Mouse (Mus musculus) forebrain, embryonic 12.5 days (tissue): ENCODE data around the gene Lgals4. TPM values are rescaled to one million over a fixed set of nuclear protein-coding genes. Genes with fewer than 3 reads are reported as not detected.
"Not testable (repeated sequence)": the region's sequence is repeated elsewhere in the genome, so short reads cannot be mapped to it uniquely, and the experiment has no call there.

Source experiments
- ATAC-seq: fragments of 200-750 bp; cut with Nextera tagmentation; 2 replicates; pipeline ENCODE4 v1.8.0; 2017; ENCODE audit warnings: moderate TSS enrichment; ENCODE audit not compliant: low FRiP score
- H3K27ac ChIP-seq: fragments of 300-500 bp; sonication (generic); 2 replicates; pipeline ENCODE4 v1.5.1; 2016; ENCODE audit warnings: mild to moderate bottlenecking
- H3K27me3 ChIP-seq: fragments of 300-500 bp; sonication (generic); 2 replicates; pipeline ENCODE4 v1.6.1; 2016; ENCODE audit warnings: mild to moderate bottlenecking
- H3K36me3 ChIP-seq: fragments of 300-500 bp; sonication (generic); replicated peaks from 2 replicates; pipeline ENCODE4 v1.6.1; 2016; ENCODE audit warnings: mild to moderate bottlenecking
- H3K4me1 ChIP-seq: fragments of 300-500 bp; sonication (generic); 2 replicates; pipeline ENCODE4 v1.6.1; 2016
- H3K4me2 ChIP-seq: fragments of 300-500 bp; sonication (generic); 2 replicates; pipeline ENCODE4 v1.6.1; 2016; ENCODE audit warnings: mild to moderate bottlenecking, moderate library complexity
- H3K4me3 ChIP-seq: fragments of 300-500 bp; sonication (generic); replicated peaks from 2 replicates; pipeline ENCODE4 v1.5.1; 2016; ENCODE audit warnings: mild to moderate bottlenecking
- H3K9ac ChIP-seq: fragments of 300-500 bp; sonication (generic); 2 replicates; pipeline ENCODE4 v1.6.1; 2016; ENCODE audit warnings: mild to moderate bottlenecking
- H3K9me3 ChIP-seq: fragments of 300-500 bp; sonication (generic); 2 replicates; pipeline ENCODE4 v1.6.1; 2016
- WGBS: fragments of 180-500 bp; shearing (Covaris S2); methylation state at CpG from one replicate; pipeline ENCODE4 v1.1.7; 2016; 5-methylcytosine and 5-hydroxymethylcytosine counted together
- polyA plus RNA-seq: library from polyadenylated mRNA; unstranded; fragments of >200 nt; fragmentation: Nextera tagmentation; extraction: Ambion mirVana; gene quantifications from 2 replicates; pipeline ENCODE4 v1.2.1, GENCODE M21; 2016

Gene Lgals4
- polyA plus RNA-seq, 1 experiment from 2014 or later: 1.7 TPM

GRCm38 (mm10) chr7:28879606-28880005 lies 46.0 kb downstream of the Lgals4 start:
- ATAC-seq: no peak
- H3K9me3 ChIP-seq: no peaks in the 10 kb centered on the region
- no peaks in the 10 kb centered on the region for H3K27me3 ChIP-seq
- H3K4me2 ChIP-seq: no peak overlapping the region
- 80% methylated on average over 7 of the region's 7 CpGs for WGBS
- H3K4me3 ChIP-seq: no peak overlapping the region
- no peak overlapping the region for H3K9ac ChIP-seq
- H3K36me3 ChIP-seq: no peaks in the 10 kb centered on the region
- 0 out of 2 replicates have a peak, but pooled peaks cover 4% of the 10 kb centered on the region for H3K4me1 ChIP-seq
- H3K27ac ChIP-seq: no peak overlapping the region

GRCm38 (mm10) chr7:28880554-28880953 lies 46.9 kb downstream of the Lgals4 start:
- H3K4me2 ChIP-seq: no peak overlapping the region
- no peak overlapping the region for H3K9ac ChIP-seq
- WGBS: 82% methylated on average over 10 of the region's 10 CpGs
- no peaks in the 10 kb centered on the region for H3K36me3 ChIP-seq
- H3K4me1 ChIP-seq: 0 out of 2 replicates have a peak, but pooled peaks cover 4% of the 10 kb centered on the region
- no peak overlapping the region for H3K27ac ChIP-seq
- no peak for ATAC-seq
- H3K9me3 ChIP-seq: no peaks in the 10 kb centered on the region
- no peaks in the 10 kb centered on the region for H3K27me3 ChIP-seq
- H3K4me3 ChIP-seq: no peak overlapping the region

- Histone ChIP-seq H3K36me3 (no peaks in the 10 kb centered on the region), H3K27ac (no peak within 1 kb of the TSS), H3K9ac (no peak within 1 kb of the TSS), H3K4me2 (no peak within 1 kb of the TSS), H3K4me3 (no peak within 1 kb of the TSS), H3K9me3 (no peaks in the 10 kb centered on the region), H3K4me1 (0 out of 2 replicates have a peak, but pooled peaks cover 4% of the 10 kb centered on the region), H3K27me3 (peaks cover 2% of the 10 kb centered on the region; the same call in 1 of the 2 replicates)
- WGBS: 39% methylated on average over 13 of the region's 13 CpGs
- no peak for ATAC-seq
Measured at GRCm38 (mm10) chr7:28881199-28881598, 47.5 kb downstream of the Lgals4 start, which contains the start of gene Capn12. Gene Capn12, plus strand, starts transcription at chr7:28881422.

- Histone ChIP-seq H3K9ac (no peak overlapping the region), H3K4me3 (no peak overlapping the region), H3K27ac (no peak overlapping the region), H3K9me3 (no peaks in the 10 kb centered on the region), H3K27me3 (peaks cover 19% of the 10 kb centered on the region), H3K36me3 (no peaks in the 10 kb centered on the region), H3K4me2 (no peak overlapping the region), H3K4me1 (0 out of 2 replicates have a peak, but pooled peaks cover 6% of the 10 kb centered on the region)
- ATAC-seq: no peak
- whole genome bisulfite sequencing: 79% methylated on average over 11 of the region's 11 CpGs
Measured at GRCm38 (mm10) chr7:28883039-28883438, 49.4 kb downstream of the Lgals4 start.

- WGBS: 93% methylated on average over 4 of the region's 4 CpGs
- not testable (repeated sequence) for H3K36me3 ChIP-seq, H3K4me2 ChIP-seq, H3K9me3 ChIP-seq, H3K4me3 ChIP-seq, ATAC-seq, H3K9ac ChIP-seq, H3K27ac ChIP-seq
- Histone ChIP-seq H3K27me3 (peaks cover 26% of the 10 kb centered on the region), H3K4me1 (peaks cover 11% of the 10 kb centered on the region)
Measured at GRCm38 (mm10) chr7:28883704-28884103, 50.0 kb downstream of the Lgals4 start.

- Histone ChIP-seq H3K4me3 (no peak overlapping the region), H3K36me3 (peaks cover 7% of the 10 kb centered on the region; the same call in 1 of the 2 replicates), H3K9me3 (no peaks in the 10 kb centered on the region), H3K9ac (no peak overlapping the region), H3K4me2 (no peak overlapping the region), H3K27ac (no peak overlapping the region), H3K27me3 (peaks cover 48% of the 10 kb centered on the region), H3K4me1 (peaks cover 11% of the 10 kb centered on the region)
- no peak for ATAC-seq
- 23% methylated on average over 14 of the region's 14 CpGs for WGBS
Measured at GRCm38 (mm10) chr7:28886486-28886885, 52.8 kb downstream of the Lgals4 start.

GRCm38 (mm10) chr7:28888701-28889161 lies 55.1 kb downstream of the Lgals4 start:
- H3K4me2 ChIP-seq: peak overlapping the region; percentile 55
- peaks cover 48% of the 10 kb centered on the region for H3K27me3 ChIP-seq

More at GRCm38 (mm10) chr7:28888701-28889161, 55.1 kb downstream of the Lgals4 start:
- 0 out of 2 replicates have a peak overlapping the region, but pooled peaks have one; percentile 36 for H3K9ac ChIP-seq
- WGBS: 3% methylated on average over 27 of the region's 27 CpGs
- H3K4me1 ChIP-seq: peaks cover 10% of the 10 kb centered on the region
- 0 out of 2 replicates have a peak, but pooled peaks have one; percentile 36 for ATAC-seq
- no peaks in the 10 kb centered on the region for H3K9me3 ChIP-seq
- H3K27ac ChIP-seq: no peak overlapping the region
- H3K4me3 ChIP-seq: peak overlapping the region; percentile 34
- peaks cover 27% of the 10 kb centered on the region for H3K36me3 ChIP-seq

Other genes with a start within 250 kb of the Lgals4 start
- gene Samd4b, start 235.7 kb upstream of the Lgals4 start, polyA plus RNA-seq: 35.6 and 37.6 TPM in 2 replicates
- gene Pak4, start 235.7 kb upstream of the Lgals4 start, polyA plus RNA-seq: 41.0 and 43.9 TPM in 2 replicates
- gene Acp7, start 202.5 kb upstream of the Lgals4 start, polyA plus RNA-seq: not detected in 2 replicates
- gene Fbxo27, start 141.0 kb upstream of the Lgals4 start, polyA plus RNA-seq: 4.0 and 4.2 TPM in 2 replicates
- 7.3 and 8.0 TPM in 2 replicates for gene Fbxo17, start 117.0 kb upstream of the Lgals4 start, polyA plus RNA-seq
- 118 and 131 TPM in 2 replicates for gene Mrps12, start 92.0 kb upstream of the Lgals4 start, polyA plus RNA-seq
- gene Sars2, start 91.9 kb upstream of the Lgals4 start, polyA plus RNA-seq: 27.9 and 28.9 TPM in 2 replicates
- not detected in 2 replicates for gene Ccer2, start 77.7 kb upstream of the Lgals4 start, polyA plus RNA-seq
- gene Sirt2, start 67.1 kb upstream of the Lgals4 start, polyA plus RNA-seq: 68.3 and 77.4 TPM in 2 replicates
- 42.7 and 42.9 TPM in 2 replicates for gene Nfkbib, start 66.3 kb upstream of the Lgals4 start, polyA plus RNA-seq
- gene Rinl, start 44.9 kb upstream of the Lgals4 start, polyA plus RNA-seq: 1.2 and 2.5 TPM in 2 replicates
- gene Hnrnpl, start 25.3 kb upstream of the Lgals4 start, polyA plus RNA-seq: 267 and 357 TPM in 2 replicates
- 63.9 and 64.2 TPM in 2 replicates for gene Ech1, start 8.6 kb upstream of the Lgals4 start, polyA plus RNA-seq
- gene Lgals7, start 30.0 kb downstream of the Lgals4 start, polyA plus RNA-seq: 1.1 and 1.9 TPM in 2 replicates
- gene Capn12, start 47.6 kb downstream of the Lgals4 start, polyA plus RNA-seq: 0.24 and 0.57 TPM in 2 replicates
- gene Actn4, start 128.5 kb downstream of the Lgals4 start, polyA plus RNA-seq: 159 and 171 TPM in 2 replicates
- gene Eif3k, start 148.0 kb downstream of the Lgals4 start, polyA plus RNA-seq: 314 and 342 TPM in 2 replicates
- 5.0 and 5.7 TPM in 2 replicates for gene Map4k1, start 148.2 kb downstream of the Lgals4 start, polyA plus RNA-seq